Mouse (Mus musculus) ovary, postnatal 36 days (tissue): ENCODE data around the gene Sez6.

Source experiments
- DNase-seq: peaks from one replicate; pipeline ENCODE4 v3.0.0; 2022; ENCODE audit warnings: low spot score, mixed read lengths

Gene Sez6

DNA sequence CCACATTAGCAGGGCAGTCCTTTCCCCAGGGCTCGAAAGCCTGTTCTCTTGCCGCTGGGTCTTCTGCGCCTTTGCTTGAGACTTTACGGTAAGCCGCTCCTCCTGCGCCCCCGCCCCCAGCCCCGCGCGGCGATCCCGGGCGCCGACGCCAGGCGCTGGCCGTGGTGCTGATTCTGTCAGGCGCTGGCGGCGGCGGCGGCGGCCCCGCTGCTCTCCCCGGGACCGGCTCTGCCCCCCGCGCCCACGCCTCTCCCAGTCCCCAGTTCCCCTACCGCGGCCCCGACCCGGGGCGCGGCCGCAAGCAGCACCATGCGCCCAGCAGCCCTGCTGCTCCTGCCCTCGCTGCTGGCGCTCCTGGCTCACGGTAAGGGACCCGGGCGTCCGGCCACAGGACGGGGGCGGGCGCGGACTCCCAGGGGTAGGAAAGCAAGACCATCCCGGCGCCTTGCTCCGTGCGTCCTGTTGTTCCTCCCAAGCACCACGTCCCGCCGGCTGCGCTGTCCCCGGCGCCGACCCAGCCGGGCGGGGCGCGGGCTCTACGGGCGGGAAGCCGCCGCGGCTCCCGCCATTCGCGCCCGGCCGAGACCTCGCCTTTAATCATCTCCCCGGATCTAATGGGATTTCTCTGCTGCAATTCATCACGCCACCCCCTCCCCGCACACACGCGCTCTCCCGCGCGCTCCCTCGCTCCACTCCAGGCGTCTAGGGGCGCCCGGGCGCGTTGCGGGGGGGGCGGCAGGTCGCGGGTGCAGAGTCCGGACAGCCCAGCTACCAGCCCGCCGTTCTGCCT, at the start of gene Sez6:
Gene Sez6, plus strand, starts transcription at position 50 of the 790 bp plus-strand sequence.
- peak; percentile 87 for DNase-seq

DNA sequence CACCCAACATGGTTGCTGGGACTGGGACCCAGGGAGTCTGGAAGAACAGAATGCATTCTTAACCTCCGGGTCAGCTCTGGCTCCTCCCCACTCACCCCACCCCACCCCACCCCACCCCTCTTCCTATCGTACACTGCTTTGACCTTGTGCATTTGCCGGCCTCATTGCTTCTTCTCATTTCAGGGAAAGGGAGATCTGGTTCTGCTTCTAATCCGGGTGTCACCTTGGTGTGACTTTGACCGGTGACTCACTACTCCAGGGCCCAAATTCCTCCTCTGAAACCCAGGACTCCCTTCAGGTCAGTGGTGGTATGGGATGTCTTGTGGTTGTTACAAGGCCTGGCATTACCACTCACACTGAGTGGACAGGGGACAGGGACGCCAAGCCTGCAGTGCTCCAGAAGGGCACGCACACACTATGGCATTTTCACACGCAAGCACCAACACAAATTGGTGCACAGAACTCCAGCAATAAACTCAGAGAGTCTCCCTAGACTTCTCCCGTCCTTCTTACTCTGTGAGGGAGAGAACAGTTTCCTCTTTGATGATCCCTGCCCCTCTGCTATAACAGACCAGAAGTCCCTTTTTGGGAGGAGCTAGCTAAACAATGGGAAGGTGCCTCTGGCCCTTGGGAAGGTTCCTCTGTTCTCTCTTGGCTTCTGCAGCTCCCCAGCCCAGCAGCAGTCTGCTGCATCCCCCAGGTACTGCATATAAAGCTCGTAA, 45.9 kb upstream of the Sez6 start:
- no peak for DNase-seq

DNA sequence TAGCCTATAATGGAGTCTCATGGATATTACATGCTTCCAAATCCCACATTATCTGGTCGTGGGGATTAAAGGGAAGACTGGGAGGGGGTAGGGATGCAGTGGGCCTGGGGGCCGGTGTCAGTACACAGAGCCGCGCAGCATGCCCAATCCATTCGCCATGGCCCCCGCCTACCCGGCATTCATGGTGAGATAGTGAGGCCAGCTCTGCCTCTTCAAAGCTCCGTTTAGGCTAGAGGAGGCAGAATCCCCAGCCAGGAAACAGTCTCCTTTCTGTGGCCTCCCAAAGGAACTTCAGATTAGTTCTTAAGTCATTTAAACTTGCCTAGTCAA, 45.4 kb upstream of the Sez6 start:
- no peak for DNase-seq

DNA sequence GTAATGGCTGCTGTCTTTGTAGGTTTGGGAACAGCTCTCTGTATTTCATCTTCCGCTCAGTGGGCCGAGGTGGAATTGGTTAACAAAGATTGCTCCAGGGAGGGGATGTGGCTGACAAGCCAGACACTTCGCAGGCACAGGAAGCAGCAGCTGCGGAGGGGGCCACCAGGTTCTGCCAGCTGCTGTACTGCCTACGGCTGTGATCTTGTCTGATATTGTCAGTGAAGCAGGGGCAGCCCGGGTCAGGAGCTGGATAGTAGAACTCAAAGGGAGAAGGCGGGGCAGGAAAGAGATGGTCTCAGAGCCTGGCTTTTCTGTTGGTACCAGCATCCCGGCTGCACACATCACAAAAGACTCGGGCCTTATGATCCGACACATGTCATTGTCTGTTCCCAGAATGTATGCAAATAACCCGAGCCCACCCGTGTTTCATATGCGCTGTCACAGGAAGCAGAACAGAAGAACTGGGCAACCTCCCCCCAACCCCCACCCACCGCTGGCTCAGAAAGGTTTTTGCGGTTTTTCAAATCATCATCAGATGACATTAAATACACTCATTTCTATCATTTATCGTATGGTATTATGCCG, 43.1 kb upstream of the Sez6 start:
- no peak for DNase-seq

DNA sequence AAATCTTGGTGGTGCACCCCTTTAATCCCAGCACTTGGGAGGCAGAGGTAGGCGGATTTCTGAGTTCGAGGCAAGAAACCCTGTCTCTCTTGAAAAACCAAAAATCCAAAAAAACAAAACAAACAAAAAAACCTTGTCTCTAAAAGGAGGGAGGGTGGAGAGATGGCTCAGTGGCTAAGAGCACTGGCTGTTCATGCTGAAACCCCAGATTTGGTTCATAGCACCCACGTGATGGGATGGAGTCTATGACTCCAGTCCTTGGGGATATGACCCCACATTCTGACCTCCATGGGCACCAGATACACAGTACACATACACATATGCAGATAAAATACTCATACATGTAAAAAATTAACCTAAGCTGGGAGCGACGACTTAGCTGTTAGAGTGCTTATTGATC, 41.8 kb upstream of the Sez6 start:
- no peak for DNase-seq

DNA sequence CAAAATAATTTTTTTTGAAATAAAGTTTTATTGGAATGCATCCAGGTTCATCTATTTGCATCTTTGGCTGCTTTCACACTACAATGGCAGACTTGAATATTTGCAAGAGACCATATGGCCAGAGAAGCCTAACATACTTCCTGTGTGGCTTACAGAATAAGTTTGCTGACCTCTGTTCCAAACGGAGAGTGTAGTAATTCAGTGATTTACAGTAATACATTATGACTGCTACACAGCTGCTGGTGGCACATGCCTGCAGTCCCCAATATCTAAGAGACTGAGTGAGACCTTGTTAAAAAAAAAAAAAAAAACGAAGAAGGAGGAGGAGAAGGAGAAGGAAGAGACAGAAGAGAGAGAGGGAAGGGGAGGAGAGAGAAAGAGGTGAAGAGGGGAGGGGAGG, 41.1 kb upstream of the Sez6 start:
- no peak for DNase-seq

DNA sequence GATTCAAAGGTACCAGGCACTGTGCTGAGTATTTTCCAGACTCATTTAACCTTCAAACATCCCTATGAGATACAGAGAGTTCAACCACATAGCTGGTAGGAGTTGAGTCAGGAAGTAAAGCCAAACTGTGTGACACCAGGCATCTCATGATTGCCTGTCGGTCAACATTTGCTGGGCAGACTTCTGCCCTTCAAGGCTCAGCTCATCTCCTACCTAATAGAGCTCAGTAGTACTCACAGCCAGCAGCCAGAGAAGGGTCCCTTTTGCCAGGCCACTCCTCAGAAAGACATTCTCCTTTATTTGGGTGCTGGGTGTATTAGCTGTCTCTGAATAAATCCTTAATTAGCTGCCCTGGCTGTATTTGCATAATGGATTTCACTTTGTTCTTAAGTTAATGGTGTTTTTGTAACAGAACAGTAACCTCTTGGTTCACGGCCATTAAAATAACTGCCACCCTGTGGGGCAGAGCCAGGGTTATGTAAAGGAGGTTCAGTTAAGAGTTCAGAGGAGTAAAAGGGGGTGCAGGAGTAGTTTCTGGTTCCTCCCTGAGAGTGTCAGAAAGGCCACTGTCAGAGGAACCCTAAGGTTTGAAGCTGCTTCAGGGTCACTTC, 39.8 kb upstream of the Sez6 start:
- DNase-seq: no peak

DNA sequence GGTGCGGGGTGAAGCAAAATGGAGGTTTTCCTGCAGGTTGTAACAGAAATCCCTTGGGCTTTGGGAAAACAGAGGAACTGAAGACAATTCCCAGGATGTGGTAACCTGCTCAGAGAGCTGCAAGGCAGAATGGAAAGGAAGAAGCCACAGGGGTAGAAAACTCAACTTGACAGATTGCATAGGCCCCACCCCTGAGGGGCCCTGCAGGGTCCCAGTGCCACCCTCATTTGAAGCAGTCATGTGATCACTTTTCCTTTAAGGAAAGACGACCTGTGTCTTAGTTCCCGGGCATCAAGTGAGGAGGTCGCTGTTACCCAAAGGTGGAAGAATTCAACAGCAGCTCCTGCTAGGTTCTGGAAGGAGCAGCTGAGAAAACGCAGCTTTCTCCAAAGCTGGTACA, 37.7 kb upstream of the Sez6 start:
- no peak for DNase-seq

DNA sequence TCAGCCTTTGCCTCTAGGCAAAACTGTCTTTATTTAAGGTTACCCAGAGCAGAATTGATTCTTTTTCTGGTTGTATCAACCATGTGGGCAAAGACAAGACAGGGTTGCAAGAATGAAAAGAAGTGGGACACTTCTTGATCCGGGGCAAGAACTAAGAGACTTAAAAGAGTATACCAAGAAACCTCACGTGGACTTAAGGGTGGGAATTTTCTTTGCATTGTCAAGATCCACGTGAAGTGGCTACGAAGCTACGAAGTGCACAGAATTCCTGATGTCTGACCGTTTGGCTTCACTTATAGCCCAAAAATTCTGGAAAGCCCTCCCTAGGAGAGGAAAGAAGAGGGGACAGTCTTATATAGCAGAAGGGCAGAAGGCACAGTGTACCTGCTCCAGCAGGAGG, 37.3 kb upstream of the Sez6 start:
- no peak for DNase-seq

DNA sequence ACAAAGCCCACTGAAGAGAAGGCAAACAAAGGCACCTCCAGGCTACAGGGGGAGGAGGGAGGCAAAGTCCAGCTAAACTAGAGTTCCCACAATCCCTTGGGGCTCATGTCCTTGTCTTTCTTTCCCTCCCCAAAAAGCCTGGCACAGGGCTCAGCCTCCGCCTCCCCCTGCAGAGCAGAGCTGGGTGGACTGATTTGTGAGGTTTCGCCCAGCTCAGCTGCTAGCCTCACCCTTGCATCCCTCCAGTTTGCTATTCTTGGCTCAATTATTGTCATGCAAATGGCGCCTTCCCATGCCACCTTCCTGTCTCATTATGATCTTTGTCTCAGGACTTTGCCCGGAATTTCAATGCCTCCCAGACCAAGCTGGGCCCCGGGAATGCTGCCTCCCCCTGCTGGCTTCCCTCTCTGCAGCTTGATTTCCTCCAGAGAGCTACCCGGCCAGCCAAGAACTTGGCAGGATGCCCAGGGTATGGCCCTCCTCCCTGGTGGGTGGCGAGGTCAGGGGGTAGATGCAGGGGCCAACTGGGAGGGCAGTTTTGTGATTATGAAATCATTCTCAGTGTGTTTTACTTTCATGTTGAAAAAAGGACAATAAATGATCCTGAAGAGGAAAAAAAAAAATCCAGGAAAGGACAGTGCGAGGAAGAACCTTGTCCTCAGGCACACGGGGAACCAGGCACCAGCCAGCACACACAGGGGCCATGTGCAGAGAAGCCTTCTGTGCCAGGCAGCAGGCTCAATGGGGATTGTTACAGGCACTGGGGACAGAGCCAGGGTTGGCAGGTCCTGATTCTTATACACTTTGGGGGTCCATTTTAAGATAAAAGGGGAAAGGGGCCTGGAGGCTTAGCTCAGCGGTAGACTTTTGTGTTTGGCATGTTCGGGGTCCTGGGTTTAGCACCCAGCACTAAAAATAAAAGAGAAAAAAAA, 36.5 kb upstream of the Sez6 start, which contains the start of gene Pipox:
Gene Pipox, minus strand, starts transcription at position 310 of the 932 bp plus-strand sequence.
- peak; percentile 92 for DNase-seq

DNA sequence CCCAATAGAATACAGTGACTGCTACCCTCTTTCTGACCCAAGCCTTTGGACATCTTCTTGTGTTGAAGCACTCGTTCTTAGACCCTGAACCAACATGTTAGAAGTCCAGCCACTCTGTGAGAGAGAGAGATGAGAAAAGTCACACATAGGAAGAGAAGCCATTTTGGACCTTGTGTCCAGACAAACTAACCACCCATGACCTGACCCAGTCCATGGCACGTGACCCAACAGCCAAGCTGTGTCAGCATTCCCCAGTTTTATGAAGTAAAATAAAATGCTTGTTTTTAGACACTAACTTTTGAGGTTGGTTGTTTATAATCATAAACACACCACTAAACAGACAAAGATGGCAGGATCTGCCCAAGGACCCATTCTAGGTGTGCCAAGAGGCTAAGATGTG, 35.6 kb upstream of the Sez6 start:
- no peak for DNase-seq

DNA sequence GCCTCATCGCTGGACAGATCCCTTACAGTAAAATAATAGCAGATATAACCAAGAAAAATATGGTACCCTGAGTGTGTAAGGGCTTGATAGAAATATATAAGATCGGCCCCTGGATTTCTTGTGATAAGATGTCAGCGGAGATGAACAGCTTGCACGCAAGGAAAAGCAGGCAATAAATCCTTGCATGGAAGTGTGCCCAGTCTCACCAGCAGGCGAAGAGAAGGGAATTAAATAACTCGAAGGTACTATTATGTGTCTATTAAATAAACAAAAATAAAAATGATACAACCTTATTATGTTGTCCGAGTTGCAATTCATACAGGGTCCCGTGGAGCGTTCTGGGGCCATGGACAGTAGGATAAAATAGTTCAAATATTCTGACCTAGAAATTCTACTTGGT, 34.6 kb upstream of the Sez6 start:
- no peak for DNase-seq

DNA sequence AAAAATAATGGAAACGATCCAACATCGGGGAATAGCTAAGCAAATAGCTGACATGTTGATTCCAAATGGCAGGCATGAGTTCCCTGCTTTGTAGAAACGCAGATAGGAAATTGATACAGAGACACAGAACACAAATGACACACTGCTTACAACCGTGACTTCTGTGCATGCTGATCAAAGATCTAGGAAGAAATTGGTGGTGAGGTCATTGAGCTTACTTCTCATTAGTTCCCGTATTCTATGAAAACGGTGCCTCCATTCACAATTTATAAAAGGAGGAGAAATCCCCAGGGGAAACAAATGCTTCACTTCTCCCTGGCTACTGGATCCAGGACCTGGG, 34.1 kb upstream of the Sez6 start:
- DNase-seq: no peak

DNA sequence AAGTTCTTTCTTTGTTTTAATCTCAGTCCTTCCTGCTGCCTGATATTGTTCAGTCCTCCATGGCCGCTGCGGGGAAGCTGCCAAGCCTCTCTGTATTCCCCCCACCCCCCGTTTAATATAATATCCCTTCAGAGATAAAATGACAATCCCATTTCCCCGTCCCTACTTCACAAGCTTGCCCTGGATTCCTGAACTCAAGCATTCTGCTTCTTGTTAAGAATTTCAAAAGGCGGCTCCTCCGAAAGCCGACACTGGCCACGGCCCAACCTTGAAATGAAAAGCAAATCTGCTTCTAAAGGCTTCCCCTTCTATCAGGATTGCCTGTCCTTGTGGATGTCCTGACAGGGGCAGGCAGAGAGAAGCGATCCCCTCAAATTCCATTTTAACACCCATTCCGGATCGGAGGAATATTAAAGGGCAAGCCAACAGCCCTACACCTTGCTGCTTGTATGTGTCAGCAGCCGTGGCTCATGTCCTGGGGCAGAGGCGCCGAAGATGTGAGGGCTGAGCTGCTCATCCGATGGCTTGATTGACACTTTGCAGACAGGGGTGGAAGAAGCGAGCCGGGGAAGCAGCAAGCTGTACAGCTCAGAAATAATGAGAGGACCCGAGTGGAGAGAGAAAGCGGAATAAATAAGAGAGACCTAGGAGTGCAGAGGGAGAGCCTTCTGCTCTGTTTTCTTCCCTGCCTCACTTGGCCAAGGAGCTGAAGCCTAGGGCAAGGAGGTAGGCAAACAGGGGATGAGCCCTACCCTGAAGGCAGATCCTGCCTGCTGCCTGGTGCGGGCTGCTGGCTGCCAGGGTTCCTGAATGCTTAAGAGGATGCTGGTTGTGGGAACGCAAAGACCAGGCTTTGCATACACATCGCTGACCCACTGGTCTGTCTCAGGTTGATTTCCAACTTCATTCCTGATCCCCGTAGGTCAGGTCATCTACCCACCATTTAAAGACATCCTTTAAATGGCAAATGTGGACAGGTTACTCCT, 33.5 kb upstream of the Sez6 start:
- no peak for DNase-seq

DNA sequence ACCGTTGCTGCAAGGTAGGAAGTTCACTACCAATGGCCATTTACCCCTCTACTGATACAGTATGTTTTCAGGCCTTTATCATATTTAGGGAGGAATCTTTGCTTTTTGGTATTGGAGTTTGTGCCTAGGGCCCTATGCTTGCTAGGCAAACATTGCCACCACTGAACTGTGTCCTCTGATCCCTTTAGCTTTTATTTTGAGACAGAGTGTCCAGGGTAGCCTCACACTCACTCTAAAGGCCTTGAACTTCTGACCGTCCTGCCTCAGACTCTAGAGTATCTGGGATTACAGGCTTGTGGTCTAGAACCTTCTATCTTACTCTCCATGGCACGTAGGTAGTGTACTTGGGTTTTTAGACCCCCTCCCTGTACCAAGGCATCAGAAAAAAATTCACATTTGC, 30.4 kb upstream of the Sez6 start:
- no peak for DNase-seq

DNA sequence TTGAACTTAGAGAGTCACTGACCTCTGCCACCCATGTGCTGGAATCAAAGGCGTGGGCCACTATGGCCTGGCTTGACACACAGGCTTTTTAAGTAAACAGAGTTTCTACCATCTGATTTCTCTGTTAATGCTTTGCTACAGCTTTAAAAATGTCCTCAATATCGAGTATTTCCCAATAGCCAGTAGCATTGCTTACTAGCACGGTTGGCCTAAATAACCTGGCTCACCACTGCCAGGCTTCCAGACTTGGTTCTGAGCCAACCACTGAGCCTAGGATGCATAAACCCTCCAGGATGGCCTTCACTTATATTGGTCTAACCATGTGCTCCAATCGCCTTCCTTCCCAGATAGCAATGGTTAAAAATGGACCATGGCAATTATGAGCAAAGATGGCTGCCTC, 29.9 kb upstream of the Sez6 start:
- no peak for DNase-seq

DNA sequence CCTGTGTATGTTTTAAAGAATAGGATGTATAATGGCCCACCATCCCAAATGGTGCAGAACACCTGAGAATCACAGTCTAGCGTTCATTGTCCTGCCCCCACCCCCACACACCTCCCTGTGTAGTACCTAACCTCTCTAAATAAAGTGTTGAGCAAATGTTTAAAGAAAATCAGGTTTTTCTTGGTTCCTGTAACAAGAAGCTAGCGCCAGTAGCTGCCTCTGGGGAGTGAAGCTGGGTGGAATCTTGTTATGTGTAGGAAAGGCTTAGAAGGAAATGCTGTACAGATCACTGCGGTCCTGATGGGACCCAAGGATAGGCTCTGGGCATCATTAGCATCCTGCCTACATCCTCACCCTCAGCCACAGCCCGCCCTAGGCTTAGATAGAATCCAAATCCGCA, 29.2 kb upstream of the Sez6 start:
- no peak for DNase-seq

DNA sequence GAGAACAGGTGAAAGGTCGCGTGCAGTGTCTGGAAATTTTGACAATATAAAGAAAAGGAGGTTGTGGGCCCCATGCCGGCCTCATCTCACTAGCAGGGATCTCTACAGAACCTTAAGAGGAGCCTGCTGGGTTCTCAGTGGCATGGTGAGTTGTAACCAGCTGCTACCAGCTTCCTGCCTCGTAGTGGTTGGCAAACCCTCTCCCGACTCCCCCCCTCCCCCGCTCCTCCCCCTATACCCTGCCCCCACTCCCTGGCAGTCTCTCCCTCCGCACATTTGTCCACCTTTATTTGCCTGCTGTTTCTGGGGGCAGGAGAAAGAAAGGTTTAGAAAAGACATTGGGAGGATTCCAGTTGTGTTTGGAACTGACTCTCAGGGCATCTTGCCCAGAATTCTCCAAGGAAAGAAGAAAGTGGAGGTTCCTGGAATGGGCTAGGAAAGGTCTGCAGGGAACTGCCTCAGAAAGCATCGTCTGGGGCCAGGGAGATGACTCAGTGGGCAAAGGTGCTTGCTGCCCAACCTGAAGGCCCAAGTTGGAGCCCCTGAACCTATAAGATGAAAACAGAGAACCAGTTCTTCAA, 28.7 kb upstream of the Sez6 start:
- no peak for DNase-seq

DNA sequence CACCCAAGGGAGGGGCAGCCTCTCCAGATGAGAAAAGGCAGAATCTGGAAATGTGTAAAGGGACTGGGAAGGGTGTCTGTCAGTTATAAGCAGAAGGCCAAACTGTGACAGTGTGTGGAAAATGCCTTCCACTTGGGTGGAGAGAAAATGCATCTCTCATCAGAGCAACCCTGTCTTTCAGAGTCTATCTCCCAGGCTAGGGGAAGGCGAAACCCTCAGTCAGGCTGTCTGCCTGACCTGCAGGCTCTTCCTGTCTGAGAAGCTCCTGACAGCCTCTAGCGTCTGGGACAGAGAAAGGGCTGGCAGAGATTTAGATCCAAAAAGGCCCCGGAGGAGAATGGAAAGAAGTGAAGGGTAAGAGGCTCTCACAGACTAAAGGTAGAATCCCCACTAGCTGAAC, 26.8 kb upstream of the Sez6 start:
- no peak for DNase-seq

DNA sequence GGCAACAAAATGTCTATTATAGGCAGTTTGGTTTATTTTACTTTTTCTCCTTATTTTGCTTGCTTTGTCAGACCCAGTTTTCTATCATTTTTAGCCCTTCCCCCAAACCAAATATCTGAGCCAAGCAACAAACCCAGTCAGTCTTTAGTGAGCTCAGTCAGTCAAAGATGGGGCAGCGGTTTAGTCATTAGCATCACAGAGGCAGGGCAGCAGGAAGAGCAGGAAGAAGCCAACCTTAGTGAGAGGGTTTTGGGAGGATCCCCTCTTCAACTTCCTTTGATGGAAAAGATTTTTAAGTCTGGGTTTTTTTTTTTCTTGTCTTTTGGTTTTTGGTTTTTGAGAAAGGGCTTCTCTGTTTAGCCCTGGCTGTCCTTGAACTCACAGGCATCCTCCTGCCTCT, 25.9 kb upstream of the Sez6 start:
- DNase-seq: no peak
